Mouse (Mus musculus) cerebellum, postnatal 10 days (tissue): Measurements from ENCODE around the gene Glb1.
"Not testable (repeated sequence)": the region's sequence is repeated elsewhere in the genome, so short reads cannot be mapped to it uniquely, and the experiment has no call there.

Experiments used
- DNase-seq, 2 experiments: peaks; one replicate each; pipeline ENCODE4 v3.0.0; 2021; ENCODE audit warnings: mixed read lengths in 2 of 2

The Glb1 gene

GRCm38 (mm10) chr9:114400949-114401684 is at the start of gene Glb1, which contains the start of gene Tmppe:
Gene Glb1 (plus strand): TSS chr9:114401076.
Gene Tmppe (plus strand): TSS chr9:114401105.
- peak; percentile 83 to 87 for DNase-seq

GRCm38 (mm10) chr9:114367783-114368470 is 32.9 kb upstream of the Glb1 start:
- DNase-seq = peak; percentile 86 to 89

- no peak for DNase-seq
These were observed 32.4 kb upstream of the Glb1 start for GRCm38 (mm10) chr9:114368471-114368858.

- DNase-seq = peak; percentile 28 to 33
These were observed 31.5 kb upstream of the Glb1 start for GRCm38 (mm10) chr9:114369389-114369788.

GRCm38 (mm10) chr9:114371717-114372116 is 29.2 kb upstream of the Glb1 start:
- peak; percentile 37 to 59 for DNase-seq

- no peak for DNase-seq
These were observed 25.5 kb upstream of the Glb1 start for GRCm38 (mm10) chr9:114375276-114375962.

GRCm38 (mm10) chr9:114377168-114377567 is 23.7 kb upstream of the Glb1 start:
- DNase-seq = no peak

- no peak for DNase-seq
These were observed 21.0 kb upstream of the Glb1 start for GRCm38 (mm10) chr9:114379871-114380270.

GRCm38 (mm10) chr9:114380881-114381733 is 19.8 kb upstream of the Glb1 start:
- DNase-seq = peak; percentile 61 to 73

GRCm38 (mm10) chr9:114382936-114383710 is 17.8 kb upstream of the Glb1 start:
- no peak for DNase-seq

GRCm38 (mm10) chr9:114384691-114385090 is 16.2 kb upstream of the Glb1 start:
- no peak for DNase-seq

GRCm38 (mm10) chr9:114385160-114385559 is 15.7 kb upstream of the Glb1 start:
- DNase-seq = no peak

GRCm38 (mm10) chr9:114387086-114387485 is 13.8 kb upstream of the Glb1 start:
- no peak for DNase-seq

- peak; percentile 49 to 50 for DNase-seq
These were observed 12.6 kb upstream of the Glb1 start for GRCm38 (mm10) chr9:114388288-114388687.

GRCm38 (mm10) chr9:114388701-114389370 is 12.0 kb upstream of the Glb1 start:
- no peak for DNase-seq

GRCm38 (mm10) chr9:114389371-114389904 is 11.4 kb upstream of the Glb1 start:
- DNase-seq = peak; percentile 26 to 39

GRCm38 (mm10) chr9:114389905-114390748 is 10.7 kb upstream of the Glb1 start, which contains the start of gene Crtap:
Gene Crtap (minus strand): TSS chr9:114390675.
- DNase-seq = peak; percentile 74 to 75

- no peak for DNase-seq
These were observed 10.2 kb upstream of the Glb1 start for GRCm38 (mm10) chr9:114390749-114391075.

GRCm38 (mm10) chr9:114394136-114394535 is 6.7 kb upstream of the Glb1 start:
- DNase-seq = not testable (repeated sequence)

- DNase-seq = no peak
These were observed 6.2 kb upstream of the Glb1 start for GRCm38 (mm10) chr9:114394677-114395076.
